Comparison of ENCODE assay signal across 11 mouse cellular contexts in the genomic region with DNA sequence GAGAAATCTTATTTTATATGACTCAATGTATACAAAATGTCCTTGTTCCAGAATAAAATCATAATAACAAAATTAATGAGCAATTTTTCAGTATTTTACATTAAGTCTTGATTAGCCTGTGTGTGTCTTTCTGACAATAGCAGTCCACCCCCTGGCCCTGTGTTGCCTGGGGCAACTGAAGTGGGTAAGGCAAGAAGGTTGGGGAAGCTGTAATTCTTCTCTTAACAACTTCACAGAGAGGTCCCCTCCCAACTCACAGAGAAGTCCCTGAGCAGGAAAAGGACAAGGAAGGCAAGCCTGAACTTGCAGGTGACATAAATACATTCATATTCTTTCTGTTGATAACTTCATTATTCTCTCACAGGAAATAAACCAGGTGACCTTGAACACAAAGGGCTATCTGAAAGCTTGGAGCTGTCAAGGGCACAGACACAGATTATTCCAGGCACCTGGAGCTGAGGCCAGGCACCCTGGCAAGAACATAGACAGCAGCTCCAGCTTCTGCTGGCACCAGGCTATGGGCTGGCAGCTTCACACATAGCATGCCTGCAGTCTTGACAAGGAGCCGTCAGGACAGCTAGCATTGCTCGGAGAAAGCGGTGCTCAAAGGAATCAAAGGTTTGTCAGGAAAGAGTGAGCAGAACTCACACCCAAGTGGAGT.
A peak's percentile ranks its signal among the peaks of the same experiment; 100 is the strongest.
DNase-seq lines count a peak whose midpoint lies in the region; ATAC-seq and TF ChIP-seq lines count a peak whose summit lies in the region.
"Had no signal": no experiment of that assay in that cellular context is flagged by ENCODE, and none has a peak within 500 bp of the region (broad histone marks: within the 10 kb centered on the region; RNA-seq: fewer than 3 reads in every experiment).

No protein-coding gene starts in this region.

- peak; percentile 47; the same call in 1 of the 2 replicates for ATAC-seq in forebrain, embryonic 16.5 days
- no peak for ATAC-seq in forebrain, embryonic 14.5 days
- ATAC-seq in granulocyte monocyte progenitor cell, adult 5-6 weeks (replicated peaks; ENCODE audit: poor library complexity, severe bottlenecking) = no peak

- no peak for TF ChIP-seq CTCF in layer of hippocampus, adult 2 months (conservative IDR thresholded peaks at IDR 0.05)
- no peak for TF ChIP-seq CTCF in cerebellum, adult 2 months (IDR thresholded peaks at IDR 0.05; ENCODE audit: borderline replicate concordance, insufficient read depth, low read depth, low read length)

- H3K36me3 ChIP-seq in forebrain, embryonic 16.5 days (ENCODE audit: control insufficient read depth, insufficient read depth) = no peaks in the 10 kb centered on the region
- H3K36me3 ChIP-seq in forebrain, embryonic 14.5 days (ENCODE audit: control insufficient read depth, insufficient read depth, low read length) = no peaks in the 10 kb centered on the region
- H3K36me3 ChIP-seq: midbrain, embryonic 10.5 days had no signal

- H3K27me3 ChIP-seq in forebrain, embryonic 16.5 days (replicated peaks; ENCODE audit: control insufficient read depth, insufficient read depth, low read length) = no peaks in the 10 kb centered on the region
- H3K27me3 ChIP-seq in forebrain, embryonic 14.5 days (replicated peaks; ENCODE audit: control insufficient read depth, insufficient read depth, low read length) = no peaks in the 10 kb centered on the region
- no peaks in the 10 kb centered on the region for H3K27me3 ChIP-seq in cerebellum, adult 2 months (ENCODE audit: control insufficient read depth, insufficient read depth, low read length)

- intact Hi-C loops in heart, postnatal 10 days (cut with DNase I) = no loop called here

- no peak for DNase-seq in forebrain, embryonic 14.5 days (ENCODE audit: low spot score)
- no peak for DNase-seq in layer of hippocampus, adult 2 months (ENCODE audit: low spot score in 2 of 2)
- no peak for DNase-seq in layer of hippocampus, adult 9-11 months
- peak; percentile 70 to 82 for DNase-seq in cerebellum, adult 2 months
- peak; percentile 63 to 69 for DNase-seq in heart, postnatal 10 days
- DNase-seq in right cerebral cortex, postnatal 14 days = no peak
- DNase-seq: kidney, postnatal 10 days; lung, embryonic 14.5 days had no signal

- no peak overlapping the region for H3K4me2 ChIP-seq in forebrain, embryonic 16.5 days (ENCODE audit: low read length)
- H3K4me2 ChIP-seq in forebrain, embryonic 14.5 days (ENCODE audit: low read length) = no peak overlapping the region
- H3K4me2 ChIP-seq: lung, embryonic 14.5 days had no signal

- H3K9ac ChIP-seq in forebrain, embryonic 16.5 days (replicated peaks; ENCODE audit: low read depth, low read length) = no peak overlapping the region
- no peak overlapping the region for H3K9ac ChIP-seq in forebrain, embryonic 14.5 days (ENCODE audit: low read length)
- H3K9ac ChIP-seq: lung, embryonic 14.5 days had no signal

- peaks cover 21% of the 10 kb centered on the region for H3K4me1 ChIP-seq in forebrain, embryonic 16.5 days (replicated peaks; ENCODE audit: control insufficient read depth, insufficient read depth, low read length)
- H3K4me1 ChIP-seq in forebrain, embryonic 14.5 days (ENCODE audit: control insufficient read depth, insufficient read depth, low read length) = peaks cover 4% of the 10 kb centered on the region; the same call in 1 of the 2 replicates
- peaks cover 51% of the 10 kb centered on the region for H3K4me1 ChIP-seq in cerebellum, adult 2 months (ENCODE audit: control insufficient read depth, insufficient read depth, low read length)

- 52% methylated on average over 3 of the region's 3 CpGs for WGBS in forebrain, embryonic 16.5 days
- 76% methylated on average over 3 of the region's 3 CpGs for WGBS in forebrain, embryonic 14.5 days
- 4% methylated on average over 3 of the region's 3 CpGs for WGBS in cerebellum, adult 2 months

- no peak overlapping the region for H3K4me3 ChIP-seq in forebrain, embryonic 16.5 days (replicated peaks; ENCODE audit: low read length)
- H3K4me3 ChIP-seq in forebrain, embryonic 14.5 days (ENCODE audit: low read depth, low read length) = no peak overlapping the region
- H3K4me3 ChIP-seq in layer of hippocampus, adult 2 months = no peak overlapping the region
- no peak overlapping the region for H3K4me3 ChIP-seq in cerebellum, adult 2 months (replicated peaks; ENCODE audit: insufficient read depth, low read depth, low read length)
- H3K4me3 ChIP-seq: midbrain, embryonic 10.5 days had no signal

- H3K27ac ChIP-seq in forebrain, embryonic 16.5 days (ENCODE audit: low read length) = no peak overlapping the region
- H3K27ac ChIP-seq in forebrain, embryonic 14.5 days (ENCODE audit: low read depth, low read length) = no peak overlapping the region
- peak overlapping the region; percentile 46; the same call in 1 of the 2 replicates for H3K27ac ChIP-seq in layer of hippocampus, adult 2 months
- peak overlapping the region; percentile 2; the same call in 1 of the 2 replicates for H3K27ac ChIP-seq in cerebellum, adult 2 months (ENCODE audit: insufficient read depth, low read length)
- H3K27ac ChIP-seq: midbrain, embryonic 10.5 days had no signal

- no peak for TF ChIP-seq POLR2A in cerebellum, adult 2 months (IDR thresholded peaks at IDR 0.05; ENCODE audit: borderline replicate concordance, insufficient read depth, low read length)

- H3K9me3 ChIP-seq in forebrain, embryonic 16.5 days (ENCODE audit: control insufficient read depth, low read length) = no peaks in the 10 kb centered on the region
- H3K9me3 ChIP-seq in forebrain, embryonic 14.5 days (replicated peaks; ENCODE audit: control insufficient read depth, low read length) = no peaks in the 10 kb centered on the region
- H3K9me3 ChIP-seq: midbrain, embryonic 10.5 days had no signal

Comparison
In these comparisons a context has a peak if more than half of its experiments do, and no peak if none do; other contexts are left out.
1. H3K27ac ChIP-seq: peak in layer of hippocampus, adult 2 months (single experiment) and cerebellum, adult 2 months (single experiment); none in forebrain, embryonic 16.5 days (single experiment) and forebrain, embryonic 14.5 days (single experiment).
2. DNase-seq: peak in cerebellum, adult 2 months (2 of 2) and heart, postnatal 10 days (2 of 2); none in forebrain, embryonic 14.5 days (single experiment), layer of hippocampus, adult 2 months (0 of 2), layer of hippocampus, adult 9-11 months (single experiment) and right cerebral cortex, postnatal 14 days (single experiment).